Mouse (Mus musculus) E14TG2a.4 (cell line): ENCODE measurements at regions not wholly inside any gene's neighbourhood (a gene's known extent, or its start where the extent isn't known, plus 50 kb on each side); places are given as distances from the start of the nearest gene placed in this dataset.

ENCODE experiments used
- CTCF ChIP-seq: conservative IDR thresholded peaks from 2 replicates; pipeline ENCODE4 v1.5.1; 2014; ENCODE audit warnings: low read length
- POU5F1 ChIP-seq: IDR thresholded peaks from 2 replicates; pipeline ENCODE4 v1.6.1; 2014; ENCODE audit warnings: low read length, borderline replicate concordance

- no peak for TF ChIP-seq CTCF
- TF ChIP-seq POU5F1 = no peak
Observed at GRCm38 (mm10) chr1:151287451-151287850, 56.8 kb upstream of the Ivns1abp start.
